Comparison of ENCODE assay signal across 16 mouse cellular contexts in the genomic region with DNA sequence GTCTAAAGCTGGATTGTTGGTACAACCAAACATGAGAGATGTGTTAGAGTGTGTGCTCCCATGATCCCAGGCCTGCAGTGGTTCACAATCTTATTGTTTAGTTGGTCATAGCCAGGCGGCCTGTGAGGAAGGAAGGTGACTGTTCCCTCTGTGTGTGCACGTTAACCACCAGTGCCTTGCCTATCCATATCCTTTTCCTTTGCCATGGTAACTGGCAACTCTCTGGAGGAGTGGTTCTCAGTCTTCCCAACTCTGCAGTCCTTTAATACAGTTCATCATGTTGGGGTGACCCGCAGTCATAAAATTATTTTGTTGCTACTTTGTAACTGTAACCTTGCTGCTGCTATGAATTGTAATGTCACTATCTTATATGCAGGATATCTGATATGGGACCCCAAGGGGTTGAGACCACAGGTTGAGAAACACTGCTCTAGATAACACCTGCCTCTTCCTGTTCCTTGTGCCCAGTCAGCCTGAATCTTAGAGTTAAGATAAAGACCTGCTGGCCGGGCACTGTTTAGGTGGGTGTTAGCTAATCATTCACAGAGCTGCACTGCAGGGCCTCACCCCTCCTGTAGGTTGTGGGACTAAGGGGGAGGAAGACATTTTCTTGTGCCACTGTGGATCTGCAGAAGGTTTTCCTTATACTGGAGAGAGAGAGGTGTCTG. TPM values are rescaled to one million over a fixed set of nuclear protein-coding genes. Genes with fewer than 3 reads are reported as not detected.
DNase-seq lines count a peak whose midpoint lies in the region; ATAC-seq and TF ChIP-seq lines count a peak whose summit lies in the region.
"Had no signal": no experiment of that assay in that cellular context is flagged by ENCODE, and none has a peak within 500 bp of the region (broad histone marks: within the 10 kb centered on the region; RNA-seq: fewer than 3 reads in every experiment).

No protein-coding gene starts in this region.

- H3K9me3 ChIP-seq in lung, embryonic 15.5 days = no peaks in the 10 kb centered on the region
- peaks cover 1% of the 10 kb centered on the region; the same call in 1 of the 2 replicates for H3K9me3 ChIP-seq in embryonic facial prominence, embryonic 10.5 days
- peaks cover 4% of the 10 kb centered on the region; the same call in 1 of the 2 replicates for H3K9me3 ChIP-seq in limb, embryonic 13.5 days
- H3K9me3 ChIP-seq in stomach, embryonic 14.5 days (ENCODE audit: control insufficient read depth, low read depth, low read length) = no peaks in the 10 kb centered on the region
- H3K9me3 ChIP-seq: limb, embryonic 15.5 days had no signal

- no peak for TF ChIP-seq POLR2A in cerebellum, adult 2 months (IDR thresholded peaks at IDR 0.05; ENCODE audit: borderline replicate concordance, insufficient read depth, low read length)

- H3K36me3 ChIP-seq in lung, embryonic 15.5 days = no peaks in the 10 kb centered on the region
- no peaks in the 10 kb centered on the region; the same call in 1 of the 2 replicates for H3K36me3 ChIP-seq in embryonic facial prominence, embryonic 10.5 days (replicated peaks)
- H3K36me3 ChIP-seq in limb, embryonic 13.5 days = no peaks in the 10 kb centered on the region
- no peaks in the 10 kb centered on the region for H3K36me3 ChIP-seq in stomach, embryonic 14.5 days (ENCODE audit: control insufficient read depth, insufficient read depth, low read length)
- H3K36me3 ChIP-seq: limb, embryonic 15.5 days; neural tube, embryonic 13.5 days had no signal

- H3K4me3 ChIP-seq in lung, embryonic 15.5 days = no peak overlapping the region
- H3K4me3 ChIP-seq in embryonic facial prominence, embryonic 10.5 days = no peak overlapping the region
- H3K4me3 ChIP-seq in limb, embryonic 13.5 days = no peak overlapping the region
- no peak overlapping the region for H3K4me3 ChIP-seq in stomach, embryonic 14.5 days (ENCODE audit: low read depth, low read length)
- H3K4me3 ChIP-seq in cerebellum, adult 2 months (replicated peaks; ENCODE audit: insufficient read depth, low read depth, low read length) = no peak overlapping the region
- H3K4me3 ChIP-seq: limb, embryonic 15.5 days; neural tube, embryonic 13.5 days had no signal

- TF ChIP-seq CTCF in cerebellum, adult 2 months (IDR thresholded peaks at IDR 0.05; ENCODE audit: borderline replicate concordance, insufficient read depth, low read depth, low read length) = no peak

- H3K9ac ChIP-seq in lung, embryonic 15.5 days = no peak overlapping the region
- no peak overlapping the region for H3K9ac ChIP-seq in limb, embryonic 13.5 days
- H3K9ac ChIP-seq in stomach, embryonic 14.5 days (replicated peaks; ENCODE audit: low read depth, low read length) = no peak overlapping the region
- H3K9ac ChIP-seq: limb, embryonic 15.5 days; neural tube, embryonic 13.5 days had no signal

- H3K4me2 ChIP-seq in lung, embryonic 15.5 days = no peak overlapping the region
- H3K4me2 ChIP-seq in limb, embryonic 13.5 days (replicated peaks) = no peak overlapping the region
- H3K4me2 ChIP-seq in stomach, embryonic 14.5 days (replicated peaks; ENCODE audit: low read depth, low read length) = no peak overlapping the region
- H3K4me2 ChIP-seq: limb, embryonic 15.5 days; neural tube, embryonic 13.5 days had no signal

- WGBS in lung, embryonic 15.5 days = 61% methylated on average over 4 of the region's 4 CpGs
- WGBS in embryonic facial prominence, embryonic 10.5 days = 80% methylated on average over 4 of the region's 4 CpGs
- 78% methylated on average over 4 of the region's 4 CpGs for WGBS in limb, embryonic 13.5 days
- WGBS in stomach, embryonic 14.5 days = 73% methylated on average over 4 of the region's 4 CpGs
- 92% methylated on average over 4 of the region's 4 CpGs for WGBS in cerebellum, adult 2 months

- no peak for ATAC-seq in lung, embryonic 15.5 days (ENCODE audit: borderline replicate concordance, extremely low read depth, low FRiP score, low TSS enrichment)
- ATAC-seq in limb, embryonic 13.5 days (ENCODE audit: low FRiP score, low read depth) = no peak
- ATAC-seq in stomach, embryonic 14.5 days (ENCODE audit: insufficient number of reproducible peaks, insufficient read depth, low FRiP score, low read depth) = peak; percentile 68

- H3K4me1 ChIP-seq in lung, embryonic 15.5 days = peaks cover 35% of the 10 kb centered on the region
- peaks cover 38% of the 10 kb centered on the region for H3K4me1 ChIP-seq in embryonic facial prominence, embryonic 10.5 days
- peaks cover 29% of the 10 kb centered on the region for H3K4me1 ChIP-seq in limb, embryonic 13.5 days
- H3K4me1 ChIP-seq in stomach, embryonic 14.5 days (ENCODE audit: control insufficient read depth, insufficient read depth, low read length) = peaks cover 29% of the 10 kb centered on the region
- H3K4me1 ChIP-seq in cerebellum, adult 2 months (ENCODE audit: control insufficient read depth, insufficient read depth, low read length) = peaks cover 8% of the 10 kb centered on the region; the same call in 1 of the 2 replicates

- H3K27me3 ChIP-seq in lung, embryonic 15.5 days = no peaks in the 10 kb centered on the region
- no peaks in the 10 kb centered on the region for H3K27me3 ChIP-seq in embryonic facial prominence, embryonic 10.5 days (replicated peaks; ENCODE audit: low read depth, poor library complexity, severe bottlenecking)
- H3K27me3 ChIP-seq in limb, embryonic 13.5 days = no peaks in the 10 kb centered on the region
- H3K27me3 ChIP-seq in stomach, embryonic 14.5 days (ENCODE audit: control insufficient read depth, insufficient read depth, low read length) = no peaks in the 10 kb centered on the region
- H3K27me3 ChIP-seq in cerebellum, adult 2 months (ENCODE audit: control insufficient read depth, insufficient read depth, low read length) = no peaks in the 10 kb centered on the region
- H3K27me3 ChIP-seq: limb, embryonic 15.5 days; neural tube, embryonic 13.5 days had no signal

- DNase-seq in lung, postnatal 10 days = no peak
- no peak for DNase-seq in embryonic facial prominence, embryonic 10.5 days (ENCODE audit: low spot score)
- no peak for DNase-seq in cerebellum, adult 2 months
- no peak for DNase-seq in retina, postnatal 1 day
- no peak for DNase-seq in testis, postnatal 10 days (ENCODE audit: low spot score)
- DNase-seq: adrenal gland, postnatal 36 days; cerebellum, adult 11-12 months; heart, adult 18-20 months; kidney, adult 11 months; midbrain, embryonic 14.5 days; right cerebral cortex, adult 18-20 months had no signal

- peak overlapping the region; percentile 27; the same call in 1 of the 2 replicates for H3K27ac ChIP-seq in lung, embryonic 15.5 days
- H3K27ac ChIP-seq in embryonic facial prominence, embryonic 10.5 days (replicated peaks) = peak overlapping the region; percentile 82; the same call in 1 of the 2 replicates
- 0 out of 2 replicates have a peak overlapping the region, but pooled peaks have one; percentile 33 for H3K27ac ChIP-seq in limb, embryonic 13.5 days
- peak overlapping the region; percentile 62 for H3K27ac ChIP-seq in stomach, embryonic 14.5 days (ENCODE audit: low read length)
- H3K27ac ChIP-seq in cerebellum, adult 2 months (ENCODE audit: insufficient read depth, low read length) = no peak overlapping the region

RNA-seq across cellular contexts. Expression of gene Medag, which starts 57.0 kb away (rescaled TPM):
- polyA plus RNA-seq in lung, embryonic 15.5 days (2015; fragmentation: Nextera tagmentation; extraction: Ambion mirVana) = 0.92 and 1.5 TPM in 2 replicates
- 0.17 and 0.38 TPM in 2 replicates for polyA plus RNA-seq in embryonic facial prominence, embryonic 10.5 days (2016; fragmentation: Nextera tagmentation; extraction: Ambion mirVana)
- polyA plus RNA-seq in limb, embryonic 13.5 days (2015; fragmentation: Nextera tagmentation; extraction: Ambion mirVana) = 1.5 and 1.8 TPM in 2 replicates
- 2.2 and 3.6 TPM in 2 replicates for polyA plus RNA-seq in stomach, embryonic 14.5 days (2014; fragmentation: Nextera tagmentation; extraction: Ambion mirVana)
- 14.2 and 14.7 TPM in 2 replicates for polyA plus RNA-seq in cerebellum, adult 2 months (2012; rRNA removed)
